Mouse (Mus musculus) stomach, embryonic 16.5 days (tissue): ENCODE results near the gene Grin2b. TPM values are rescaled to one million over a fixed set of nuclear protein-coding genes. Genes with fewer than 3 reads are reported as not detected.

Experiments
- ATAC-seq: fragments of 200-750 bp; cut with Nextera tagmentation; 2 replicates; pipeline ENCODE4 v1.8.0; 2017; ENCODE audit warnings: moderate number of reproducible peaks, moderate TSS enrichment; ENCODE audit not compliant: insufficient read depth, low FRiP score
- H3K27ac ChIP-seq: fragments of 300-500 bp; sonication (generic); 2 replicates; pipeline ENCODE4 v1.5.1; 2014; ENCODE audit warnings: low read length
- H3K27me3 ChIP-seq: fragments of 300-500 bp; sonication (generic); 2 replicates; pipeline ENCODE4 v1.6.1; 2014; ENCODE audit warnings: low read length, control low read depth, mixed read lengths; ENCODE audit not compliant: control insufficient read depth, insufficient read depth
- H3K36me3 ChIP-seq: fragments of 300-500 bp; sonication (generic); 2 replicates; pipeline ENCODE4 v1.6.1; 2014; ENCODE audit warnings: low read length; ENCODE audit not compliant: control insufficient read depth, insufficient read depth
- H3K4me1 ChIP-seq: fragments of 300-500 bp; sonication (generic); 2 replicates; pipeline ENCODE4 v1.6.1; 2014; ENCODE audit warnings: low read length, control low read depth, mixed read lengths; ENCODE audit not compliant: control insufficient read depth, insufficient read depth
- H3K4me2 ChIP-seq: fragments of 300-500 bp; sonication (generic); 2 replicates; pipeline ENCODE4 v1.6.1; 2014; ENCODE audit warnings: low read depth, low read length, mixed read lengths
- H3K4me3 ChIP-seq: fragments of 300-500 bp; sonication (generic); replicated peaks from 2 replicates; pipeline ENCODE4 v1.5.1; 2014; ENCODE audit warnings: mild to moderate bottlenecking, low read length
- H3K9ac ChIP-seq: fragments of 300-500 bp; sonication (generic); 2 replicates; pipeline ENCODE4 v1.6.1; 2014; ENCODE audit warnings: low read length
- H3K9me3 ChIP-seq: fragments of 300-500 bp; sonication (generic); replicated peaks from 2 replicates; pipeline ENCODE4 v1.6.1; 2016; ENCODE audit warnings: low read length, control low read depth; ENCODE audit not compliant: control insufficient read depth
- WGBS: fragments of 180-500 bp; shearing (Covaris S2); extraction: QIAGEN DNeasy Blood & Tissue Kit; methylation state at CpG from one replicate; pipeline ENCODE4 v1.1.7; 2014; 5-methylcytosine and 5-hydroxymethylcytosine counted together
- polyA plus RNA-seq: library from polyadenylated mRNA; unstranded; fragments of >200 nt; fragmentation: Nextera tagmentation; extraction: Ambion mirVana; gene quantifications from 2 replicates; pipeline ENCODE4 v1.2.1, GENCODE M21; 2015

Grin2b gene
- polyA plus RNA-seq, 1 experiment from 2014 or later = 0.32 TPM

- Histone ChIP-seq H3K9ac (no peak overlapping the region), H3K4me2 (no peak overlapping the region), H3K27me3 (no peaks in the 10 kb centered on the region), H3K9me3 (no peaks in the 10 kb centered on the region), H3K27ac (no peak overlapping the region), H3K36me3 (no peaks in the 10 kb centered on the region), H3K4me1 (no peaks in the 10 kb centered on the region), H3K4me3 (no peak overlapping the region)
- ATAC-seq = no peak
- 64% methylated on average over 3 of the region's 3 CpGs for WGBS
These were observed 261.2 kb downstream of the Grin2b start for GRCm38 (mm10) chr6:135912114-135912513.

GRCm38 (mm10) chr6:135911131-135911530 lies 262.2 kb downstream of the Grin2b start:
- Histone ChIP-seq H3K4me3 (no peak overlapping the region), H3K9me3 (no peaks in the 10 kb centered on the region), H3K4me1 (no peaks in the 10 kb centered on the region), H3K27ac (no peak overlapping the region), H3K4me2 (no peak overlapping the region), H3K36me3 (no peaks in the 10 kb centered on the region), H3K9ac (no peak overlapping the region), H3K27me3 (no peaks in the 10 kb centered on the region)
- WGBS = 85% methylated on average over 6 of the region's 6 CpGs
- no peak for ATAC-seq

- H3K4me1 ChIP-seq = no peaks in the 10 kb centered on the region
- H3K27me3 ChIP-seq = no peaks in the 10 kb centered on the region
- no peak overlapping the region for H3K4me2 ChIP-seq
- H3K9me3 ChIP-seq = no peaks in the 10 kb centered on the region
- H3K9ac ChIP-seq = no peak overlapping the region
- H3K27ac ChIP-seq = no peak overlapping the region
- ATAC-seq = peak; percentile 40; the same call in 1 of the 2 replicates
- no peaks in the 10 kb centered on the region for H3K36me3 ChIP-seq
- WGBS = 26% methylated on average over 20 of the region's 20 CpGs
- no peak overlapping the region for H3K4me3 ChIP-seq
These were observed 265.6 kb downstream of the Grin2b start for GRCm38 (mm10) chr6:135907540-135908320.

- no peak overlapping the region for H3K4me2 ChIP-seq
- H3K4me1 ChIP-seq = no peaks in the 10 kb centered on the region
- no peaks in the 10 kb centered on the region for H3K9me3 ChIP-seq
- no peaks in the 10 kb centered on the region for H3K27me3 ChIP-seq
- no peak overlapping the region for H3K4me3 ChIP-seq
- ATAC-seq = no peak
- H3K9ac ChIP-seq = no peak overlapping the region
- H3K36me3 ChIP-seq = no peaks in the 10 kb centered on the region
- H3K27ac ChIP-seq = no peak overlapping the region
- WGBS = 63% methylated on average over 8 of the region's 8 CpGs
These were observed 266.2 kb downstream of the Grin2b start for GRCm38 (mm10) chr6:135907137-135907536.

- H3K36me3 ChIP-seq = no peaks in the 10 kb centered on the region
- 46% methylated on average over 5 of the region's 5 CpGs for whole genome bisulfite sequencing
- no peak for ATAC-seq
- H3K4me3 ChIP-seq = no peak overlapping the region
- H3K9ac ChIP-seq = no peak overlapping the region
- H3K4me1 ChIP-seq = no peaks in the 10 kb centered on the region
- no peak overlapping the region for H3K4me2 ChIP-seq
- no peak overlapping the region for H3K27ac ChIP-seq
- H3K27me3 ChIP-seq = no peaks in the 10 kb centered on the region
- H3K9me3 ChIP-seq = no peaks in the 10 kb centered on the region
These were observed 268.9 kb downstream of the Grin2b start for GRCm38 (mm10) chr6:135904391-135904790.

GRCm38 (mm10) chr6:135900410-135900809 lies 272.9 kb downstream of the Grin2b start:
- Histone ChIP-seq H3K4me3 (no peak overlapping the region), H3K36me3 (no peaks in the 10 kb centered on the region), H3K9me3 (no peaks in the 10 kb centered on the region), H3K27ac (no peak overlapping the region), H3K4me2 (no peak overlapping the region), H3K27me3 (no peaks in the 10 kb centered on the region), H3K9ac (no peak overlapping the region), H3K4me1 (no peaks in the 10 kb centered on the region)
- 85% methylated on average over 10 of the region's 10 CpGs for WGBS
- no peak for ATAC-seq

- 79% methylated on average over 10 of the region's 10 CpGs for WGBS
- Histone ChIP-seq H3K27ac (no peak overlapping the region), H3K9ac (no peak overlapping the region), H3K27me3 (no peaks in the 10 kb centered on the region), H3K4me3 (no peak overlapping the region), H3K9me3 (no peaks in the 10 kb centered on the region), H3K36me3 (no peaks in the 10 kb centered on the region), H3K4me1 (no peaks in the 10 kb centered on the region), H3K4me2 (no peak overlapping the region)
- no peak for ATAC-seq
These were observed 274.1 kb downstream of the Grin2b start for GRCm38 (mm10) chr6:135899225-135899624.

- Histone ChIP-seq H3K4me3 (no peak overlapping the region), H3K27ac (no peak overlapping the region)
These were observed 278.5 kb downstream of the Grin2b start for GRCm38 (mm10) chr6:135894793-135895228.

GRCm38 (mm10) chr6:135882611-135883010 lies 290.7 kb downstream of the Grin2b start:
- H3K4me2 ChIP-seq = no peak overlapping the region
- ATAC-seq = no peak
- no peaks in the 10 kb centered on the region for H3K4me1 ChIP-seq
- H3K36me3 ChIP-seq = no peaks in the 10 kb centered on the region
- H3K27ac ChIP-seq = no peak overlapping the region
- no peaks in the 10 kb centered on the region for H3K27me3 ChIP-seq
- H3K4me3 ChIP-seq = no peak overlapping the region
- H3K9me3 ChIP-seq = no peaks in the 10 kb centered on the region
- 68% methylated on average over 5 of the region's 5 CpGs for WGBS
- no peak overlapping the region for H3K9ac ChIP-seq

More at GRCm38 (mm10) chr6:135894793-135895228, 278.5 kb downstream of the Grin2b start:
- whole genome bisulfite sequencing = 8% methylated on average over 1 of the region's 1 CpGs
- Histone ChIP-seq H3K4me1 (no peaks in the 10 kb centered on the region), H3K27me3 (no peaks in the 10 kb centered on the region), H3K9ac (no peak overlapping the region), H3K9me3 (no peaks in the 10 kb centered on the region), H3K4me2 (no peak overlapping the region), H3K36me3 (no peaks in the 10 kb centered on the region)
- no peak for ATAC-seq
